Mouse (Mus musculus): Measurements from ENCODE around the gene 9530003J23Rik. TPM values are rescaled to one million over a fixed set of nuclear protein-coding genes. Genes with fewer than 3 reads are reported as not detected.
A peak's percentile ranks its signal among the peaks of the same experiment; 100 is the strongest.
"Not testable (repeated sequence)": the region's sequence is repeated elsewhere in the genome, so short reads cannot be mapped to it uniquely, and the experiment has no call there.

The 9530003J23Rik gene
- polyA plus RNA-seq, 1 experiment from 2014 or later: not detected

DNA sequence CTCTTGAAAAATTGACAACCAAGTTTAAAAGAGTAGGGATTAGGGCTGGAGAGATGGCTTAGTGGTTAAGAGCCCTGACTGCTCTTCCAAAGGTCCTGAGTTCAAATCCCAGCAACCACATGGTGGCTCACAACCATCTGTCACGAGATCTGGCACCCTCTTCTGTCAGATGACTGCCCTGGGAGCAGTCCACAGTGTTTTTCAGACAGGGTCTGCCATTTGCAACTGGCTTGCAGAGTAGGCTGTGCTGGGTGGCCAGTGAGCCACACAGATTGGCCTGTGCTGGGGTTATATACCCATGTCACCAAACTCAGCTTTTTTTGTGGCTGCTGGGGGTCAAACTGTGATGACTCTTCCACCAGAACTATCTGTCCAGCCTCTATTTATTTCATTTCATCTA is 41.5 kb upstream of the 9530003J23Rik start:
- no peak overlapping the region for H3K4me2 ChIP-seq
- H3K4me1 ChIP-seq: peaks cover 19% of the 10 kb centered on the region
- no peak for ATAC-seq (ENCODE audit: extremely low read depth, insufficient number of reproducible peaks, low FRiP score, low TSS enrichment)
- no peak overlapping the region for H3K4me3 ChIP-seq
- no peaks in the 10 kb centered on the region for H3K9me3 ChIP-seq
- H3K27me3 ChIP-seq (replicated peaks): peaks cover 25% of the 10 kb centered on the region
- H3K27ac ChIP-seq (replicated peaks): no peak overlapping the region
- no peak overlapping the region for H3K9ac ChIP-seq
- H3K36me3 ChIP-seq: no peaks in the 10 kb centered on the region
- WGBS: 50% methylated on average over 1 of the region's 1 CpGs

DNA sequence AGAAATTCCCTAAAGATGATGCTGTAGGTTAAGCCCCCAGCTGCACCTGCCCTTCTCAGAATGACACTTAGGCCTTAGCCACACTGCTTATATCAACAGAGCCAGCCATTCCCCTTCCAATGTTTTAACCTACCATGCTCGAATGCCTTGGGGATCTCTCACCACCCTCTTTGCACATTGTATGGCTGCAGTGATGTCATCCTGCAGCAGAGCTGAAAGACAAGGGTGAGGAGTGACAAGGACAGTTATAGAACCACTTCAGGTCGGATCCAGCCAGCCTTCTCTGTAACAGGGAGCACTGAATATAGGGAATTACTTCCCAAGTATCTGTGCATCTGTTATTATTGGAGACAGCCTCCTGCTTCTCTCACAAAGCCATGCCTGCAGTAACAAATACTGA is 40.0 kb upstream of the 9530003J23Rik start:
- H3K27ac ChIP-seq (replicated peaks): peak overlapping the region; percentile 65
- ATAC-seq (ENCODE audit: extremely low read depth, insufficient number of reproducible peaks, low FRiP score, low TSS enrichment): peak; percentile 46; the same call in 1 of the 2 replicates

DNA sequence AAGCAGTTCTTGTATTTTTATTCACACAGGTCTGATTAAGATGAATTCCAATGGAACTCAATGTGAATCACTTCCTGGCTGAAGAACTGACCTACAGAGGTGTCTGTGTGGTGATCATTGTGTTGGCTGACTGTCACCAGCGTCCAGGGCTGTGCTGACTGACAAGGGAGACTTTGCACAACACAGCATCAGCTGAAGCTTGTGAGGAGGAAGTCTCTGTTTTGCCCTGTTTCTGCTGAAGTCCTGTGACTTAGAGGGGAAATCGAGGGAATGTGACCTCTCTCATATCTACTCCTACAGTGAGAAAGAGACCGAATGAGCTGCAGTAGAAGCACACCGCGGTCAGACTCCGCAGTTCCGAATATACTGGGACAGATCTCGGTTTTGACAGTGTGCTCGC is 39.3 kb upstream of the 9530003J23Rik start:
- not testable (repeated sequence) for H3K9me3 ChIP-seq; ATAC-seq (ENCODE audit: extremely low read depth, insufficient number of reproducible peaks, low FRiP score, low TSS enrichment); H3K36me3 ChIP-seq; H3K4me3 ChIP-seq; H3K4me2 ChIP-seq; H3K9ac ChIP-seq
- peaks cover 11% of the 10 kb centered on the region for H3K4me1 ChIP-seq
- peak overlapping the region; percentile 36; the same call in 1 of the 2 replicates for H3K27ac ChIP-seq (replicated peaks)
- 68% methylated on average over 9 of the region's 9 CpGs for WGBS
- H3K27me3 ChIP-seq (replicated peaks): peaks cover 30% of the 10 kb centered on the region

More for the DNA sequence above, 40.0 kb upstream of the 9530003J23Rik start:
- WGBS: 12% methylated on average over 2 of the region's 2 CpGs
- H3K4me3 ChIP-seq, H3K9ac ChIP-seq, H3K9me3 ChIP-seq, H3K36me3 ChIP-seq, H3K4me2 ChIP-seq: not testable (repeated sequence)
- peaks cover 11% of the 10 kb centered on the region for H3K4me1 ChIP-seq
- H3K27me3 ChIP-seq (replicated peaks): peaks cover 29% of the 10 kb centered on the region

DNA sequence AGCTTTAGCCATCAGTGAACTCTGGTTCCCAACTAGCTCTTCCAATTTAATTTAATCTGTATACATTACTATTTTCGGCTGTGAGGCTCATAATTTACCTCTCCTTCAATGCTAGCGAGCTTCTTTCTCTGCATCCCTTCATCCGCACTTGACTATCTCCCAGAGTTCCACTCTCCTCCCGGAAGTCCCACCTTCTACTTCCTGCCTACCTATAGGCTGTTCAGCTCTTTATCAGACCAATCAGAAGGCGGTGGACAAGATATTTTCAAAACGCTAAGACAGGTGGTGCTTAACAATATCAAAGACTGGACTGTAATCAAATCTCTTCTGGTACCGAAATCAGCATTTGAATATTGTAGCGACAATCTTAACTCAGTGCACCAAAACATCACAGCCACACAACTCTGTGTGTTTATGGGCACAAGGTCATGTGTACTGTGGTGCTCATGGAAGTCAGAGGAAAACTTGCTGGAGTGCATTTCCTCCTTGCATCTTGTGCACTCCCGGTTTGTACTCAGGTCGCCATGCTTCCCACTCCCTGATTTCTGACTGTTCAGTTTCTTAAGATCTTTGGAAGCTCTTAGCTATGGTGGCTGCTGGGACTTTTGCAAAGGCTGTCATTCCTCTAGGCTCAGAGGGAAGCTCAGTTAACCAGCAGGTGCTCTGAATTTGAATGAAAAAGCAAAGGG is 37.3 kb upstream of the 9530003J23Rik start:
- no peak overlapping the region for H3K27ac ChIP-seq (replicated peaks)
- H3K9ac ChIP-seq: no peak overlapping the region
- H3K4me2 ChIP-seq: no peak overlapping the region
- H3K4me3 ChIP-seq: no peak overlapping the region
- no peaks in the 10 kb centered on the region for H3K36me3 ChIP-seq
- H3K9me3 ChIP-seq: no peaks in the 10 kb centered on the region
- H3K4me1 ChIP-seq: peaks cover 5% of the 10 kb centered on the region
- H3K27me3 ChIP-seq (replicated peaks): peaks cover 22% of the 10 kb centered on the region
- ATAC-seq (ENCODE audit: extremely low read depth, insufficient number of reproducible peaks, low FRiP score, low TSS enrichment): no peak
- 78% methylated on average over 10 of the region's 10 CpGs for WGBS

DNA sequence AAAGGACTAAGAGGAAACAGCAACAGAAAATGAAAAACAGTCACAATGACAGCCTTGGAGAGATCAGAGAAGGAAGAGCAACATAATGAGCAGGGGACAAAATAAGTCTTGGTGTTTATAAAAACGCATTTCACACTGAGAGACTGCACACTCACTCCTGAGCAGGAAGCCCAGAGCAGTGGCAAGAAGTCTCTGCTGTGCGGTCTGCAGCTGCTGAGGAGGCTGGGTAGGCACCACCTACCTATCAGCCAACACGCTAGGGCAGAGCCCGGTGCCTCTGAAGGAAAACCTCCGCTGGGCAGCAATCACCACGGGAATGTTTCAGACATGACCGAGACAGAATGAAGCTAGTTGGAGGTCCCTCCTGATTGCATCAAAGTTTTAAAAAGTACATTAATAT is 36.1 kb upstream of the 9530003J23Rik start:
- H3K9me3 ChIP-seq; H3K4me3 ChIP-seq; H3K27ac ChIP-seq (replicated peaks); H3K4me2 ChIP-seq; ATAC-seq (ENCODE audit: extremely low read depth, insufficient number of reproducible peaks, low FRiP score, low TSS enrichment); H3K36me3 ChIP-seq; H3K9ac ChIP-seq; H3K4me1 ChIP-seq: not testable (repeated sequence)
- H3K27me3 ChIP-seq (replicated peaks): peaks cover 14% of the 10 kb centered on the region; the same call in 1 of the 2 replicates
- WGBS: 59% methylated on average over 4 of the region's 7 CpGs

DNA sequence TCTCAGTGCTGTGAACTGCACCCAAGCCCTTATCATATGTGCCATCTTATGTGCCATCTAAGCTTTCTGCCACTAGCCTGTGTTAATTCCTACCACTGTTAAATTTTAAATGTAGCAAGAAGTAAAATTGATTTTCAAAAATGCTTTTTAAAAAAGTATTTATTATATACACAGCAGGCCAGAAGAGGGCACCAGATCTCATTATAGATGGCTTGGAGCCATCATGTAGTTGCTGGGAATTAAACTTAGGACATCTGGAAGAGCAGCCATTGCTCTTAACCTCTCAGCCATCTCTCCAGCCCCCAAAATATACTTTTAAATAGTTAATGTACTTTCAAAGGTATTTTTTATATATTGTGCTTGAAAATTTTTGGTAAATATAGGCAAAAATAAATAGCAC is 33.5 kb upstream of the 9530003J23Rik start:
- H3K4me3 ChIP-seq: no peak overlapping the region
- no peaks in the 10 kb centered on the region for H3K4me1 ChIP-seq
- peaks cover 14% of the 10 kb centered on the region; the same call in 1 of the 2 replicates for H3K27me3 ChIP-seq (replicated peaks)
- H3K9me3 ChIP-seq: no peaks in the 10 kb centered on the region
- H3K36me3 ChIP-seq: no peaks in the 10 kb centered on the region
- no peak overlapping the region for H3K9ac ChIP-seq
- H3K4me2 ChIP-seq: no peak overlapping the region
- ATAC-seq (ENCODE audit: extremely low read depth, insufficient number of reproducible peaks, low FRiP score, low TSS enrichment): no peak
- H3K27ac ChIP-seq (replicated peaks): no peak overlapping the region

DNA sequence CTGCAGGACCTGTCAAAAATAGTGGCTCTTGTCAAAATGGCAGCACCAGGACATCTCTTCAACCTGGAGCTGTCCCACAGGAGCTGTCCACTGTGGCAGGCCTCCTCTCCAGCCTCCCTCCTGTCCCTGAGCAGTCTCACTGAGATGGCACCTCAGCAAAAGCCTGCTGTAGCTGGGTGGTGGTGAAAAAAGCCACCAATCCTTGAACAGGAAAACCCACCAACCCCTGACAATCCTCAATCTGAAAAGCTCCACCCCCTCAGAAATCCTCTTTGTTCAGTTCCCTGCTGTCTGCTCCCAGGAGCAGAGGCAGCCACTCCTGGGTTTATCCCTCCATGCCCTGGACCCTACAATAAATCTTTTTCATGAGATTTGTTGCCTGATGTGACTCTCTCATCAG is 21.4 kb upstream of the 9530003J23Rik start:
- no peak for ATAC-seq (ENCODE audit: extremely low read depth, insufficient number of reproducible peaks, low FRiP score, low TSS enrichment)
- no peak overlapping the region for H3K9ac ChIP-seq
- H3K4me3 ChIP-seq: no peak overlapping the region
- peaks cover 22% of the 10 kb centered on the region for H3K9me3 ChIP-seq
- H3K4me1 ChIP-seq: no peaks in the 10 kb centered on the region
- no peak overlapping the region for H3K4me2 ChIP-seq
- H3K27ac ChIP-seq (replicated peaks): no peak overlapping the region
- no peaks in the 10 kb centered on the region for H3K36me3 ChIP-seq
- peaks cover 3% of the 10 kb centered on the region; the same call in 1 of the 2 replicates for H3K27me3 ChIP-seq (replicated peaks)

DNA sequence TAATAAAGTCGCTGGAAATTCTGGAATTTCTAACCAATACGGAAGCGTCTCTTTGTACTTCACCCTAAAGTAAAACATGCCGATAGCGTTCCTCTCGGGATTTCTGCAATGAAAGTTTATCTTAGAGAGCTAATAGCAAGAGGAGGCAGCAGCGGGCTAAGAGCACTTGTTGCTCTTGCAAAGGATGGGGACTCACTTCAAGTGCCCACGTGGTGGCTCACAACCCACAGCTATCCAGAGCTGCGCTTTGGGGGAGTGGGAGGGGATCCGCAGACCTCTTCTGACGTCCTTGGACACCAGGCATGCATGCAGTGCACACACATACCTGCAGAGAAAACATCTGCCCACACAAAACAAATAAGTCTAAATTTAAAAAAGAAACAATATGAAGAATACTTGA is 2.6 kb downstream of the 9530003J23Rik start:
- Histone ChIP-seq H3K27ac (replicated peaks) (no peak overlapping the region), H3K9ac (no peak overlapping the region), H3K36me3 (no peaks in the 10 kb centered on the region), H3K9me3 (no peaks in the 10 kb centered on the region), H3K4me1 (peaks cover 3% of the 10 kb centered on the region; the same call in 1 of the 2 replicates), H3K4me3 (no peak overlapping the region), H3K27me3 (replicated peaks) (no peaks in the 10 kb centered on the region; the same call in 1 of the 2 replicates), H3K4me2 (peak overlapping the region; percentile 35)
- WGBS: 44% methylated on average over 11 of the region's 11 CpGs
- ATAC-seq (ENCODE audit: extremely low read depth, insufficient number of reproducible peaks, low FRiP score, low TSS enrichment): no peak

DNA sequence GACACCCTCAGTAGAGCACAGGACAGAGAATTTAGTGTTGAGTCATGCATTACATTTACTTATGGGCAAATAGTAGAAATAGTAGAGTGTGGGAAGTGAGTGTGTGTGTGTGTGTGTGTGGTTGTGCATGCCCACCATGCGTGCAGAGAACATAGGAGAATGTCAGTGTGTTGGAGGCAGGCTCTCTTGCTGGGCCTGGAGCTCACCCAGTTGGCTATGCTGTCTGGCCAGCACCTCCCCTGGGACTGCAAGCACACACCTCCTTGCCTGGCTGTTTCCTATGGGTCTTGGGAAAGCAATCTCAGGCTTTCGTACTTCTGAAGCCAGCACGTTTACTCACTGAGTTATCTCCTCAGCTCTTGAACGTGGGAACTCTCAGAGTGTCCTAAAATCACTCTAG is 3.7 kb downstream of the 9530003J23Rik start:
- no peak for ATAC-seq (ENCODE audit: extremely low read depth, insufficient number of reproducible peaks, low FRiP score, low TSS enrichment)
- H3K9me3 ChIP-seq: no peaks in the 10 kb centered on the region
- WGBS: 57% methylated on average over 4 of the region's 4 CpGs
- peaks cover 8% of the 10 kb centered on the region; the same call in 1 of the 2 replicates for H3K27me3 ChIP-seq (replicated peaks)
- H3K4me1 ChIP-seq: peaks cover 3% of the 10 kb centered on the region; the same call in 1 of the 2 replicates
- H3K4me2 ChIP-seq: no peak overlapping the region
- H3K36me3 ChIP-seq: no peaks in the 10 kb centered on the region
- H3K4me3 ChIP-seq: no peak overlapping the region
- no peak overlapping the region for H3K9ac ChIP-seq
- no peak overlapping the region for H3K27ac ChIP-seq (replicated peaks)

DNA sequence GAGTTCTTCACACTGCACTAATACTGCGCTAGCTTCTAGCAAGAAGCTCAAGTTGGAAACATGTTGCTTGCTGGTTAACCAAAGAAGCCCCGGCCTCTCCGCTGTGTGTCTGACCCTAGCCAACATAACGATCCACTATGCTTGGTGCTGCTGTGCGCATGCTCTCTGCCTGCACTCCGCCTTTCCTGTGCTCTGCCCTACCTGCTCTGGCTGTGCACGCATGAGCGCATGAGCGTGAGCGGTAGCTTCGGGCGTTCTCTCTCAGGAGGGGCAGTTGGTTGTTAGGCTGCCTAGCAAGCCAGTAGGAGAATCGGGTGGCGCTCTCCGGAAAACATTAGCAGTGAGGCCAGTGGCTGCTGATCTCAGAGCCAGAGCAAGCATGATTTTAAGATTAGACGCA is 8.7 kb downstream of the 9530003J23Rik start:
- 70% methylated on average over 16 of the region's 16 CpGs for WGBS
- Histone ChIP-seq H3K4me1 (peaks cover 4% of the 10 kb centered on the region), H3K4me2 (peak overlapping the region; percentile 35), H3K27ac (replicated peaks) (no peak overlapping the region), H3K9me3 (no peaks in the 10 kb centered on the region), H3K9ac (no peak overlapping the region), H3K36me3 (no peaks in the 10 kb centered on the region), H3K4me3 (no peak overlapping the region), H3K27me3 (replicated peaks) (peaks cover 8% of the 10 kb centered on the region; the same call in 1 of the 2 replicates)
- no peak for ATAC-seq (ENCODE audit: extremely low read depth, insufficient number of reproducible peaks, low FRiP score, low TSS enrichment)

DNA sequence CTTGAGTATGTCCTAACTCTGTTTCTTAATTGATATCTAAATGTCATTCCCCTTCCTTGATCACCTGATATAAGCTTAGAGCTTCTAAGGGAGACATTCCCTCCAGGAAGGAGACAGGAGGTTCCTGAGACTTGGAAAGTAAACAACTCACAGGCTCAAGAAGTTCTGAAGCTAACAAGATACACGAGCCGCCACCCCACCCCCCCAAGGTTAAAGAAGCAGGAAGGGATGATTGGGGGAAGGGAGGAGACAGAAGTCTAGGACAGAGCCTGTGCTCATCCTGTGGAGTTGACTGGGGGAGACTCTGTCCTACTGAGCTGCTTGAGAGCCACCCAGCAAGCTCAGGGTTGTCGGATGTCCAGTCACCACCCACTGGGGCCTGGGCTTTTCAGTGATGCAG is 12.5 kb downstream of the 9530003J23Rik start:
- H3K4me2 ChIP-seq: no peak overlapping the region
- H3K4me3 ChIP-seq: no peak overlapping the region
- no peak overlapping the region for H3K9ac ChIP-seq
- H3K36me3 ChIP-seq: peaks cover 19% of the 10 kb centered on the region
- H3K4me1 ChIP-seq: peaks cover 20% of the 10 kb centered on the region
- no peaks in the 10 kb centered on the region for H3K9me3 ChIP-seq
- ATAC-seq (ENCODE audit: extremely low read depth, insufficient number of reproducible peaks, low FRiP score, low TSS enrichment): no peak
- no peak overlapping the region for H3K27ac ChIP-seq (replicated peaks)
- 73% methylated on average over 3 of the region's 3 CpGs for WGBS
- H3K27me3 ChIP-seq (replicated peaks): peaks cover 8% of the 10 kb centered on the region; the same call in 1 of the 2 replicates

DNA sequence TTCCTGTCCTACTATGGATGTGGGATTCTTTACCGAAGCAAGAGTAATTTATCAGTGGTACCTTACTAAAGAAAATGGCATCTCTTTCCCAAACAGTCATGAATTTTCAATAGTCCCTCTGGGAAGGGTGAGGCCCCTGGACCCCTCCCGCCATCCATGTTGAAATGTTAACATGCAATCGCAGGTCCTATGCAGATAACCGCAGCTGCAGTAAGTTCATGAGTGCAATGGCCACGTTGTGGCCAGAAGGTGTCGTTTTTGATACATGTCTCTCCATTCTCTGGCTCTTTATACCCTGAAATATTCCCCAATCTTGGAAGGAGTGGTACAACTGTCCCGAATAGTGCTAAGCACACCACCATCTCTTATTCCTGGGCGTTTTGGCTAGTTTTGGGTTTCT is 13.4 kb downstream of the 9530003J23Rik start:
- Histone ChIP-seq H3K4me1 (peaks cover 20% of the 10 kb centered on the region), H3K27me3 (replicated peaks) (0 out of 2 replicates have a peak, but pooled peaks cover 4% of the 10 kb centered on the region), H3K4me3 (peak overlapping the region; percentile 74), H3K27ac (replicated peaks) (peak overlapping the region; percentile 98; the same call in 1 of the 2 replicates), H3K9ac (no peak overlapping the region), H3K36me3 (peaks cover 28% of the 10 kb centered on the region), H3K9me3 (no peaks in the 10 kb centered on the region), H3K4me2 (peak overlapping the region; percentile 94)
- ATAC-seq (ENCODE audit: extremely low read depth, insufficient number of reproducible peaks, low FRiP score, low TSS enrichment): no peak
- WGBS: 47% methylated on average over 8 of the region's 8 CpGs

All from heart, embryonic 13.5 days (tissue).